Mouse (Mus musculus) thymus, adult 2 months (tissue): ENCODE measurements at regions not wholly inside any gene's neighbourhood (a gene's known extent, or its start where the extent isn't known, plus 50 kb on each side); places are given as distances from the start of the nearest gene placed in this dataset.

Experiments used
- CTCF ChIP-seq: fragments of 200-500 bp; IDR thresholded peaks from 2 replicates; pipeline ENCODE4 v1.5.1; 2012; ENCODE audit warnings: mild to moderate bottlenecking, control low read depth, low read length, moderate library complexity, borderline replicate concordance; ENCODE audit not compliant: control insufficient read depth, poor library complexity, insufficient read depth; ENCODE audit errors: extremely low read depth
- POLR2A ChIP-seq: fragments of 200-500 bp; IDR thresholded peaks from 2 replicates; pipeline ENCODE4 v1.6.1; 2012; ENCODE audit warnings: mild to moderate bottlenecking, low read length, control low read depth, moderate library complexity; ENCODE audit not compliant: control insufficient read depth, poor library complexity, insufficient read depth; ENCODE audit errors: extremely low read depth

- TF ChIP-seq CTCF (no peak), POLR2A (no peak)
Measured at GRCm38 (mm10) chr17:87194639-87195038, 71.1 kb downstream of the Mcfd2 start.
